Mouse (Mus musculus) brain, embryonic 14.5 days (tissue): ENCODE measurements around the gene Syt12.

Experiments
- CTCF ChIP-seq: fragments of 200-500 bp; IDR thresholded peaks from 2 replicates; pipeline ENCODE4 v1.5.1; 2012; ENCODE audit warnings: inconsistent platforms, mild to moderate bottlenecking, moderate library complexity, borderline replicate concordance; ENCODE audit not compliant: insufficient read depth, insufficient read length; ENCODE audit errors: extremely low read depth
- POLR2A ChIP-seq: fragments of 200-500 bp; IDR thresholded peaks from 2 replicates; pipeline ENCODE4 v1.6.1; 2012; ENCODE audit warnings: mild to moderate bottlenecking, inconsistent platforms, borderline replicate concordance; ENCODE audit not compliant: poor library complexity, insufficient read depth, insufficient read length, severe bottlenecking; ENCODE audit errors: extremely low read depth

- TF ChIP-seq POLR2A (no peak), CTCF (no peak)
Measured at GRCm38 (mm10) chr19:4495814-4496213, 18.6 kb upstream of the Syt12 start.
